Mouse (Mus musculus) E14TG2a.4 (cell line): Measurements from ENCODE around the gene Nme6.
A peak's percentile ranks its signal among the peaks of the same experiment; 100 is the strongest.

ENCODE experiments used
- CTCF ChIP-seq: conservative IDR thresholded peaks from 2 replicates; pipeline ENCODE4 v1.5.1; 2014; ENCODE audit warnings: low read length
- POU5F1 ChIP-seq: IDR thresholded peaks from 2 replicates; pipeline ENCODE4 v1.6.1; 2014; ENCODE audit warnings: low read length, borderline replicate concordance

- TF ChIP-seq CTCF: peak; percentile 81
- TF ChIP-seq POU5F1: no peak
Measured at GRCm38 (mm10) chr9:109798051-109798450, 34.5 kb upstream of the Nme6 start.
